Mouse (Mus musculus): ENCODE data around the gene Ccdc73. TPM values are rescaled to one million over a fixed set of nuclear protein-coding genes. Genes with fewer than 3 reads are reported as not detected.
"Not testable (repeated sequence)": the region's sequence is repeated elsewhere in the genome, so short reads cannot be mapped to it uniquely, and the experiment has no call there.

The Ccdc73 gene
- polyA plus RNA-seq, 1 experiment: 5.1 TPM

DNA sequence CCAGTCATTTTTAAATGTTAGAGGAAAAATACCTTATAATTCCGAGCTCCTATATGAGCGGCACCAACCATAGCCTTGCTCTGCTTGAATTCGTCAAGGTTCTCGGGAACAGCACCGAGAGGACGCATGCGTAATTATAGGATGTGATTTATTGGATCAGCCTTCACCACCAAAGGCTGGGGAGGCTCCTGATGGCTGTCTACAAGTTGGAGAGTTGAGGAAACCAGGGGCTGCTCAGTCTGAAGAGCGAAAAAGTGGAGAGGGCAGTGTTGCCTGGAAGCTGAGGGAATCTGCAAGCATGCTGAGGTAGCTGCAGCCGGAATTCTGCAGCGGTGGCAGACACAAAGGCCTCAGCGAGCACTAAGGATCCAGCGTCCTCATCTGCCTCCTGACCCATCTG is 153.7 kb downstream of the Ccdc73 start:
- TF ChIP-seq CTCF (IDR thresholded peaks at IDR 0.05; ENCODE audit: extremely low read depth, insufficient read depth, low read length) (no peak), POLR2A (IDR thresholded peaks at IDR 0.05; ENCODE audit: extremely low read depth, insufficient read depth, low read length) (no peak)
- Histone ChIP-seq H3K27ac (ENCODE audit: insufficient read depth, low read length) (no peak overlapping the region), H3K4me3 (ENCODE audit: insufficient read depth, low read length) (no peak overlapping the region), H3K4me1 (ENCODE audit: control insufficient read depth, insufficient read depth, low read length) (no peaks in the 10 kb centered on the region; the same call in none of the 2 replicates)

DNA sequence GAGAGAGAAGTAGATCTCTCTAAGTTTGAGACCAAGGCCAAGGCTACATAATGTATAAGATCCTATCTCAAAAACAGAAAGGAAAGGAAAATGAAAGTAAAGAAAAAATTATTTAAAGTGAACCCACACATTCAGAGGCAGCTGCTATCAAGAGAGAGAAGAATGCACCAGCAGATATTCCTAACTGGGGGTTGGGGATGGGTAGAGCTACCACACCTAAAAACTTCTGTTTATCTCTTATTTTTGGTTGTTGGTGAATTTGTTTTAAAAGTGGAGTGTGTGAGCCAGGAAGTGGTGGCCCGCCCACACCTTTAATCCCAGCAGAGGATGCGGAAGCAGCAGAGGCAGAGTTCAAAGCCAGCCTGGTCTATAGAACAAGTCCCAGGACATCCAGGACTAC is 154.2 kb downstream of the Ccdc73 start:
- H3K4me3 ChIP-seq (ENCODE audit: insufficient read depth, low read length): no peak overlapping the region
- H3K27ac ChIP-seq (ENCODE audit: insufficient read depth, low read length): no peak overlapping the region
- H3K4me1 ChIP-seq (ENCODE audit: control insufficient read depth, insufficient read depth, low read length): no peaks in the 10 kb centered on the region; the same call in none of the 2 replicates
- TF ChIP-seq POLR2A (IDR thresholded peaks at IDR 0.05; ENCODE audit: extremely low read depth, insufficient read depth, low read length): no peak
- no peak for TF ChIP-seq CTCF (IDR thresholded peaks at IDR 0.05; ENCODE audit: extremely low read depth, insufficient read depth, low read length)

DNA sequence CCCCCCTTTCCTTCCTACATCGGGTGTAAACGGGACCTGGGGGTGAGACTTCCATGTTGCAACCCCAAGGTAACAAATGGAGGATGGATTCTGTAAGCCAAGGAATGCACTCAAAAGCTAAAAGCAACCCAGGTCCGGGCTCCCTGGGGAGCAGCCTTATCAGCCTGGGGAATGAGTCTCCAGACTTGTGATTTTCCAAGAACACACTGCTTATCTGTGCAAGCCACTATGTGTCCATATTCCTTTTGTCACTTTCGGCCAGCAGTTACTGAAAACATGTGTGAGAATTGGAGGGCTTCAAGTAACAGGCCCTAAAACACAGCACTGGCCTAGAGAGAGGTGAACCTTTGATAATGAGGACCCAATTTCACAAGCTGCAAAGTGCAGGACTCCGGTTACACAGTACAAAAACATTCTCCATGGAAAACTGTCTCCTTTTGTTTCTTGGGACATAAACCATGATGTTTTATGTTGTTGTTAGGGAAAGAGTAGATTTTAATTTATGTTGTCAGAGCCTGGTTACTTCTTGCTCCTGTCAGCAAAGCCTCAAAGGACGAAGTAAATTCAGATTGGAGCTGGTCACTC is 155.5 kb downstream of the Ccdc73 start:
- no peak overlapping the region for H3K4me3 ChIP-seq (ENCODE audit: insufficient read depth, low read length)
- TF ChIP-seq POLR2A (IDR thresholded peaks at IDR 0.05; ENCODE audit: extremely low read depth, insufficient read depth, low read length) (no peak), CTCF (IDR thresholded peaks at IDR 0.05; ENCODE audit: extremely low read depth, insufficient read depth, low read length) (no peak)
- no peaks in the 10 kb centered on the region for H3K4me1 ChIP-seq (ENCODE audit: control insufficient read depth, insufficient read depth, low read length)
- H3K27ac ChIP-seq (ENCODE audit: insufficient read depth, low read length): no peak overlapping the region

DNA sequence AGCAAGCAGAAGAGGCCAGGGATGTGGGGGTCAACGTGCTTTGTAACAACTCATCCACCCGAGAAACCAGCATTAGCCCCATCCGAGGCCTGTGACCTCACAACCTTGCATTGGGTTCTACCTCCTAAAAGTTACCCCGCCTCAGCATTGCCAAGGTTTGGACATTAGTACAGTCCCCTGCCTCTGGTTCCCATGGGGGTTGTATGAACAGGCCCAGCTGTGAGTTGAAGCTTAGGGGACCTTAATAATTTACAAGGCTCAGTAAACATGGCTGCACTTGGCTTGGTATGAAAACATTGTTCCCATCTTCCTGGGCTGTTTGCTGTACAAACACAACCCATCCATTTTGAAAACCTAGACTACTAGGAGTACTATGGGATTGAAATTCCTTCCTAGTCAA is 156.2 kb downstream of the Ccdc73 start:
- Histone ChIP-seq H3K4me3 (ENCODE audit: insufficient read depth, low read length) (no peak overlapping the region), H3K27ac (ENCODE audit: insufficient read depth, low read length) (no peak overlapping the region), H3K4me1 (ENCODE audit: control insufficient read depth, insufficient read depth, low read length) (no peaks in the 10 kb centered on the region)
- no peak for TF ChIP-seq POLR2A (IDR thresholded peaks at IDR 0.05; ENCODE audit: extremely low read depth, insufficient read depth, low read length)
- TF ChIP-seq CTCF (IDR thresholded peaks at IDR 0.05; ENCODE audit: extremely low read depth, insufficient read depth, low read length): no peak

DNA sequence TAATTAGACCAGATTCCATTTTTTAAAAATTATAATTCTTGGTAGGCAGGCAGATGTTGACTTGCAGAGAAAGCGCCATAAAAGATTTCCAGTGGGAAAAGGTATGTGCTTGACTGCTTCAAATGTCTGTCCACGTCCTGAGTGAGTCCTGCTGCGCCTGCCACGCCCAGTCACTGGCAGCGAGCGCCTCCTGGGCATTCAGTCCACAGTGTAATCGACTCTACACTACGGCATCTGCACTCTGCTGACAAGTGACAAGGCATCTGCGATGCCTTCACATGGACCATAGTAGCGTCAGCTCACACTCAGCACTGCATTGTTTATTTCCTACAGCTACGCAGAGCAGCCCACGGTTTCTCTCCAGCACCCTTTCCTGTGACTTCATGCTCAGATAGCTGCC is 158.0 kb downstream of the Ccdc73 start:
- not testable (repeated sequence) for H3K4me1 ChIP-seq (ENCODE audit: control insufficient read depth, insufficient read depth, low read length); H3K27ac ChIP-seq (ENCODE audit: insufficient read depth, low read length); H3K4me3 ChIP-seq (ENCODE audit: insufficient read depth, low read length)

DNA sequence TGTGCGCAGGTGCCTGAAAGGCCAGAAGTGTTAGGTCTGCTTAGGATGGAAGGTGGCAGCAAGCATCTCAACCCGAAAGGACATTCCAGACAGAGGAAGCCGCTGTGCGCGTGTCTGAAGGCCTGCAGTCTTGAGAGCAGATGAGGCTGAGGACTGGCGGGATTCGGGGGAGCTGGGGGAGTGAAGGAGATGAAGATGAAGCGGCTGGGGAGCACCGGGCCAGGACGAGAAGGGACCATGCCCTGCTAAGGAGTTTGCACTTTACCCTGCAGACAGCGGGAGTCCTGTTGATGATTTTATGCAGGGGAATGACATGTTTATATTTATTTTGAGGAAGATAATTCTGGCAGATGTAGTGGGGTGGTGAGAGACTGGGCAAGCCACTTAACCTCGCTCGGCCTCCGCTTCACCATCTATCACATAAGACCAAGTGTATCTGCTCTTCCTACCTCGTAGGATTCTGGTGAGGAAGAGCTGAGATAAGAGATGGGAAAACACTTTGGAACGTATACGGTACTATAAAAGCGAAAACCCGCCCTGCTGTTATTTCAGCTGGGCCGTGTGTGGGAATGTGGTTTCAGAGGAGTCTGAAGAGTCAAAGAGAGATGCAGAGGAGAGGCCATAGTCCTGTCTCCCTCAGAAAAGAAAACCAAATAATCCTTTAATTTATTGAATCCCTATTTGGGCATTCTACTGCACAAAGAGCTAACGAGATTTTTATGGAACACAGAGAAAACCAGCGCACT is 159.5 kb downstream of the Ccdc73 start:
- no peak overlapping the region for H3K4me3 ChIP-seq (ENCODE audit: insufficient read depth, low read length)
- TF ChIP-seq POLR2A (IDR thresholded peaks at IDR 0.05; ENCODE audit: extremely low read depth, insufficient read depth, low read length) (no peak), CTCF (IDR thresholded peaks at IDR 0.05; ENCODE audit: extremely low read depth, insufficient read depth, low read length) (no peak)
- no peaks in the 10 kb centered on the region for H3K4me1 ChIP-seq (ENCODE audit: control insufficient read depth, insufficient read depth, low read length)
- H3K27ac ChIP-seq (ENCODE audit: insufficient read depth, low read length): no peak overlapping the region

DNA sequence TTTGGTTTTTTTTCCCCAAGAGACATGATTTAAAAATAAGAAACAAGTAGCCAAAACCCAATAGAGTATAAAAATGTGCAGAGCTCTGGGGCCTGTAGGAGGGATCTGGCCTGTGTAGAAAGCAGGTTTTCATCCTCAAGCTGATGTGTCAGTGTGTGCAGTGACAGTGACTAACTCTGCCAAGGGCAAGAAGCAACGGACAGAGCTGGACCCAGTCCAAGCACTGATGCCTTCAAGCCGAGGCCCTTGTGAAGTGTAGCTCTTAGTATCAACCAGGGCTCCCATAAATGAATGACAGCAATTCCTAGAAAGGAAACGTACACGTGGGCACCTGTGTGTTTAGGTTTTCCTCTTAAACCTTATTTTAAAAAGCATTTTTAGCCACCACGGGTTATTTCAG is 161.2 kb downstream of the Ccdc73 start:
- Histone ChIP-seq H3K27ac (ENCODE audit: insufficient read depth, low read length) (no peak overlapping the region), H3K4me3 (ENCODE audit: insufficient read depth, low read length) (no peak overlapping the region), H3K4me1 (ENCODE audit: control insufficient read depth, insufficient read depth, low read length) (no peaks in the 10 kb centered on the region)
- TF ChIP-seq POLR2A (IDR thresholded peaks at IDR 0.05; ENCODE audit: extremely low read depth, insufficient read depth, low read length): no peak

DNA sequence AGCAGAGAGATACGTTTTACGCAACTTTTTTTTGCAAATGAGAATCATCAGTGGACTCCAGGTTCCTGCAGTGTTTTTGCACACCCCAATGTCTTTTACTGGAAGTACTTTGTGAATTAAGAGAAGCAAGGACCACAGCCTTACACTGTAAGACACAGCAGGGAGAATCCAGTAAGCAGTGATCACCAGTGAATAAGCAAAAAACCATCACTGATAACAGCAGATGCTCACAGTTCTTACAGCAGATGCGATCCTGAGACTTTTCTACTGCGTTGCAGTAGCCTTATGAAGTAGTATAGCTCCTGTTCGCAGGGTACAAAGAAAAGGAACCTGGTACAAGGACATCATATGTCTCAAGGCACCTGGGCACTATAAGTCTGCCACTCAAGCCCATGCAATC is 162.9 kb downstream of the Ccdc73 start:
- Histone ChIP-seq H3K27ac (ENCODE audit: insufficient read depth, low read length) (no peak overlapping the region), H3K4me1 (ENCODE audit: control insufficient read depth, insufficient read depth, low read length) (no peaks in the 10 kb centered on the region), H3K4me3 (ENCODE audit: insufficient read depth, low read length) (no peak overlapping the region)
- TF ChIP-seq CTCF (IDR thresholded peaks at IDR 0.05; ENCODE audit: extremely low read depth, insufficient read depth, low read length) (no peak), POLR2A (IDR thresholded peaks at IDR 0.05; ENCODE audit: extremely low read depth, insufficient read depth, low read length) (no peak)

DNA sequence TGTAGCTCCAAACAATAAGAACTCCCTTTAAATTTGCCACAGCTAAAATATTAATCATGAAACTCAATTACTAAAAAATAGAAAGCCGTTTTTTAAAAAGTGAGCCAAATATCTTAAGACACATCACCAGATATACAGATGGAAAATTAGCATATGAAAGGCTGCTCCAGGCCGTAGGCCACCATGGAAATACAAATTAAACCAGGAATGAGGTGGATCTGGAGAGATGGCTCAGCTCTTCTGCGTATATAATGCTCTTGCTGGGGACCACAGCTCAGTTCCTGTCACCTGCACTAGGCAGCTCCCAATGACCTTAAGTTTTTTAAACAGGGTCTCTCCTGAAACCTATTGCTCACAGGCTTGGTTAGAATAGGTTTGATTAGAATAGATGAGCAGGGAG is 166.5 kb downstream of the Ccdc73 start:
- no peak for TF ChIP-seq POLR2A (IDR thresholded peaks at IDR 0.05; ENCODE audit: extremely low read depth, insufficient read depth, low read length)
- TF ChIP-seq CTCF (IDR thresholded peaks at IDR 0.05; ENCODE audit: extremely low read depth, insufficient read depth, low read length): no peak

DNA sequence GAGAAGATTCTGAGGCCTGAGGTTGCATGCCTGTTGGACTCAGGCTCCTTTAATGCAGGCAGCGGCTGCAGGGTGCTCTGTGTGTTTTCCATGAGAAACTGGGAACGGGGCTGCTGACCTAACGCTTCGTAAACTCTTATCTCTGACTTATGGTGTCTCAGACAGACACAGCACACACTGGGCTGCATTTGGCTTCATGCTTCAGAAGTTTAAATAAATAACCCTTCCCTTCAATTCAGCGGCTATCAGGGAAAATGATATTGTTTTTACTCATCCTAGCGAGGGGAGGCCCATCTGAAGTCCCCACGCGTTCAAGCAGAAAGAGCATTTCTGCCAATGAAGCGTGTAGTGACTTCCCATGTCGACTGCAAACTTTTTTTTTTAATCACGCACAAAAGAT is 168.4 kb downstream of the Ccdc73 start:
- H3K4me1 ChIP-seq (ENCODE audit: control insufficient read depth, insufficient read depth, low read length): no peaks in the 10 kb centered on the region
- H3K27ac ChIP-seq (ENCODE audit: insufficient read depth, low read length): no peak overlapping the region
- H3K4me3 ChIP-seq (ENCODE audit: insufficient read depth, low read length): no peak overlapping the region
- TF ChIP-seq CTCF (IDR thresholded peaks at IDR 0.05; ENCODE audit: extremely low read depth, insufficient read depth, low read length): no peak
- TF ChIP-seq POLR2A (IDR thresholded peaks at IDR 0.05; ENCODE audit: extremely low read depth, insufficient read depth, low read length): no peak

More for the DNA sequence above, 166.5 kb downstream of the Ccdc73 start:
- Histone ChIP-seq H3K27ac (ENCODE audit: insufficient read depth, low read length) (no peak overlapping the region), H3K4me3 (ENCODE audit: insufficient read depth, low read length) (no peak overlapping the region), H3K4me1 (ENCODE audit: control insufficient read depth, insufficient read depth, low read length) (no peaks in the 10 kb centered on the region)

Measured in cortical plate, adult 2 months (tissue).